Mouse (Mus musculus) adrenal gland, postnatal 10 days (tissue): ENCODE results near the gene Col11a2. TPM values are rescaled to one million over a fixed set of nuclear protein-coding genes. Genes with fewer than 3 reads are reported as not detected.

ENCODE experiments used
- DNase-seq: peaks from one replicate; pipeline ENCODE4 v3.0.0; 2021; ENCODE audit warnings: mixed read lengths
- microRNA-seq: library from miRNA; unstranded; fragments of <30 nt; microRNA quantifications from one replicate; pipeline ENCODE4 v1.2.0, GENCODE M21; 2021
- total RNA-seq, 2 experiments: library from RNA; stranded (reverse); gene quantifications; 2 replicates each; pipeline ENCODE4 v1.2.3; 2021

Col11a2 gene
- total RNA-seq, 2 experiments from 2014 or later: 4.2 to 15.0 TPM

- no peak for DNase-seq
These were observed 67.3 kb downstream of the Col11a2 start for GRCm38 (mm10) chr17:34106555-34106954.

DNA sequence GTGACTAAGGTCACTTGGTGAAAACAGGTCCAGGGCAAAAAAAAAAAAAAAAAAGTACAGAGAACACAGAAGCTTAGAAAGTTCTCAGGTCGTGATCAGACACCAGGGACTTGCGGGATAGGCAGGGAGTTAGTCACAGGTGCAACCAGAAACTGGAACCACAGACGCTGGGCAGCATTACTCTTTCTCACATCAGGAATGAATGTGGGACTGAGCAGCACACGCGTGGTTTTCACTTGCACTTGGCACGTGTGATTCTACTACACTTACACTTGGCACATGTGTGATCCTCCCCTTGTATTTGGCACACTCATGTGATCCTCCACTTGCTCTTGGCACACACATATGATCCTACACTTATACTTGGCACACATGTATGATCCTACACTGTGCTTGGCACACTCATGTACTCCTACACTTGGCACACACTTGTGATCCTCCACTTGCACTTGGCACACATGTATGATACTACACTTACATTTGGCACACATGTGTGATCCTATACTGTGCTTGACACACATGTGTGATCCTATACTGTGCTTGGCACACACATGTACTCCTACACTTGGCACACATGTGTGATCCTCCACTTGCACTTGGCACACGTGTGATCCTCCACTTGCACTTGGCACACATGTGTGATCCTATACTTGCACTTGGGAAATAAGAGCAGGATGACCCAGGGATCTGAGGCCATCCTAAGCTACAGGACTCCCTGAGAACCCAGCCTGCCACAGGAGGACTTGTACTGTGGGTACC is 68.1 kb downstream of the Col11a2 start:
- no peak for DNase-seq

- no peak for DNase-seq
These were observed 69.2 kb downstream of the Col11a2 start for GRCm38 (mm10) chr17:34108460-34108859.

DNA sequence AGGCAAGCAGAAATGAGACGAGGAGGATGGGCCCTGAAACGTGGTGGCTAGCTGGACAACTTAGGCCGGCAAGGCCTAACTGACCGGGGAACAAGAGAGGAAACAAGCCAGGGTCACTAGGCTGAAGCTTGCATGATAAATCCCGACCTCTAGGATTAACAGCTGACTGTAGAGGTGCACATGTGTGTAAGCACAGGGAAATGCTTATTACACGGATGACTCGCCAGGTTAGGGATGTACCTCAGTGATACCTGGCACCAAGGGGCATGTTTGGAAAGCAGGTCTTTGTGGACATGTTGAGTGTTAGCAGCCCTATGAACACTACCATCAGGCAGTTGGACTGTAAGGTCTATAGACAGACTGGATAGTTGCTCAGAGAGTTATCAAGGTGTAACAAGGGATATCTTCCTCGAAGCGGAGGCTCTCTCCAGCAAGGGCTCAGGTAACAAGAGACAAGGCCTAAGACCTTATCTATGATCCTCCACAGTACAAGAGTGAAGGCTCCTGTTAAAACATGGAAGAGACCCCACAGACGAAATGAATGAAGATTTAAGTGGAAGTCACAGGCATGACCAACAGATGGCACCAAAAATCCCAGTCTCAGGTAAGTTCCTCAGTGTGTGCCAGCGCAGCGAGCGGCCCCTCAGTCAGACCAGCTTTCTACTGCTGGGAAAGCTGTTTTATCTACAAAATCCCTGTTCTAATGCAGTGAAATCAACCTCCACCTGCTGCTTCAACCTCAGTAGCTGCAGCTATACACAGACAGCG is 70.0 kb downstream of the Col11a2 start:
- no peak for DNase-seq

DNA sequence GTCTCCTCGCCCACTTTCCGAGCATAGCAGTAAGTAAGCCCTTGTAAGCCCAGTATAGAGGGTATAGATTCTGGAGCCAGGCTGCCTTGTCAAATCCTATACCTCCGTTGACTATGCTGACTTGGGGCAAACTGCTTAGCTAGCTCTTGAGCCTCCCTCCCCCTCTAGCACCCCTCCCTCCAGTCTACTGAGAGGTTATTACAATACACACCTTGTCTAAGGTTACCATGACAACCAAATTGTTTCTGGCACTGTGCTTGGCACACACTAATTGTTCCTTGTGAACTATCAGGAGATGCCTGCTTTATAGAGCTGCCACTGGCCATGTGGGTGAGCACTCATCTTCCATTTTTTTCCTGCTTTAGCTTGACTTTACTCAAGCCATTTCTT is 70.6 kb downstream of the Col11a2 start:
- no peak for DNase-seq

GRCm38 (mm10) chr17:34110309-34110708 is 71.1 kb downstream of the Col11a2 start:
- DNase-seq: no peak

- no peak for DNase-seq
These were observed 74.9 kb downstream of the Col11a2 start for GRCm38 (mm10) chr17:34114114-34114513.

Small RNA genes lying within 50 kb of the gene (microRNA-seq; reads per million reads assigned to microRNA genes)
- gene Mir219a-1 (2.8 reads per million), gene Mir219c (not detected)

Other genes with a start within 250 kb of the Col11a2 start
- gene Kank3, start 228.9 kb upstream of the Col11a2 start, total RNA-seq: 100 to 1,000 TPM in 1 of 2 experiments, 10 to 100 TPM in 1; 85.3 to 108 TPM
- gene Rps28, start 214.9 kb upstream of the Col11a2 start, total RNA-seq: 1,000 to 10,000 TPM; 1,671 to 1,675 TPM
- 100 to 1,000 TPM; 564 to 570 TPM for gene Ndufa7, start 214.9 kb upstream of the Col11a2 start, total RNA-seq
- 10 to 100 TPM; 29.6 to 39.4 TPM for gene Cd320, start 196.3 kb upstream of the Col11a2 start, total RNA-seq
- not detected for gene Gm7029, start 165.6 kb upstream of the Col11a2 start, total RNA-seq
- 10 to 100 TPM; 13.4 to 15.8 TPM for gene Kifc1, start 148.8 kb upstream of the Col11a2 start, total RNA-seq
- not detected for gene Platr17, start 134.3 kb upstream of the Col11a2 start, total RNA-seq
- 10 to 100 TPM; 25.4 to 26.3 TPM for gene Daxx, start 130.0 kb upstream of the Col11a2 start, total RNA-seq
- gene Tapbp, start 123.5 kb upstream of the Col11a2 start, total RNA-seq: 100 to 1,000 TPM; 131 to 150 TPM
- 10 to 100 TPM; 29.2 to 34.3 TPM for gene Zbtb22, start 123.5 kb upstream of the Col11a2 start, total RNA-seq
- 10 to 100 TPM; 57.1 to 76.3 TPM for gene Rgl2, start 109.9 kb upstream of the Col11a2 start, total RNA-seq
- gene Pfdn6, start 99.1 kb upstream of the Col11a2 start, total RNA-seq: 10 to 100 TPM; 81.2 to 94.9 TPM
- gene Wdr46, start 98.8 kb upstream of the Col11a2 start, total RNA-seq: 10 to 100 TPM; 28.4 to 29.7 TPM
- 1 to 10 TPM; 4.8 to 5.8 TPM for gene B3galt4, start 87.9 kb upstream of the Col11a2 start, total RNA-seq
- gene Vps52, start 83.6 kb upstream of the Col11a2 start, total RNA-seq: 10 to 100 TPM; 38.8 to 51.4 TPM
- gene Rps18, start 83.4 kb upstream of the Col11a2 start, total RNA-seq: 100 to 1,000 TPM; 943 to 952 TPM
- gene H2-K1, start 39.1 kb upstream of the Col11a2 start, total RNA-seq: 100 to 1,000 TPM; 204 to 217 TPM
- 10 to 100 TPM; 29.8 to 36.5 TPM for gene Ring1, start 14.8 kb upstream of the Col11a2 start, total RNA-seq
- 100 to 1,000 TPM; 184 to 194 TPM for gene H2-Ke6, start 11.4 kb upstream of the Col11a2 start, total RNA-seq
- 100 to 1,000 TPM; 115 to 140 TPM for gene Slc39a7, start 7.8 kb upstream of the Col11a2 start, total RNA-seq
- 10 to 100 TPM; 62.3 to 76.1 TPM for gene Rxrb, start 7.6 kb upstream of the Col11a2 start, total RNA-seq
- 1 to 10 TPM; 1.4 to 1.5 TPM for gene H2-Oa, start 52.9 kb downstream of the Col11a2 start, total RNA-seq
- 10 to 100 TPM in 1 of 2 experiments, 1 to 10 TPM in 1; 8.9 to 15.2 TPM for gene H2-DMa, start 80.1 kb downstream of the Col11a2 start, total RNA-seq
- 100 to 1,000 TPM; 170 to 181 TPM for gene Brd2, start 83.2 kb downstream of the Col11a2 start, total RNA-seq
- gene H2-DMb2, start 103.9 kb downstream of the Col11a2 start, total RNA-seq: 1 to 10 TPM; 4.5 to 4.8 TPM
- gene H2-DMb1, start 113.6 kb downstream of the Col11a2 start, total RNA-seq: 1 to 10 TPM; 3.6 to 5.8 TPM
- gene Tap1, start 148.1 kb downstream of the Col11a2 start, total RNA-seq: 10 to 100 TPM; 11.9 to 15.5 TPM
- gene Psmb9, start 148.3 kb downstream of the Col11a2 start, total RNA-seq: 10 to 100 TPM; 13.5 to 18.2 TPM
- gene Psmb8, start 158.3 kb downstream of the Col11a2 start, total RNA-seq: 10 to 100 TPM; 22.8 to 29.1 TPM
- gene Tap2, start 164.1 kb downstream of the Col11a2 start, total RNA-seq: 10 to 100 TPM; 32.8 to 35.0 TPM
- 1 to 10 TPM; 2.7 to 3.5 TPM for gene H2-Ob, start 199.5 kb downstream of the Col11a2 start, total RNA-seq
- 10 to 100 TPM; 27.9 to 36.1 TPM for gene H2-Ab1, start 218.3 kb downstream of the Col11a2 start, total RNA-seq
- 10 to 100 TPM; 40.5 to 44.8 TPM for gene H2-Aa, start 248.4 kb downstream of the Col11a2 start, total RNA-seq